Mouse (Mus musculus): Measurements from ENCODE around the gene Ubap1l.

GRCm38 (mm10) chr9:65393606-65394005 is 32.8 kb downstream of the Ubap1l start:
- TF ChIP-seq CTCF (IDR thresholded peaks at IDR 0.05; ENCODE audit: extremely low read depth, insufficient read length, insufficient replicate concordance, low read depth, low read length) (no peak), POLR2A (IDR thresholded peaks at IDR 0.05; ENCODE audit: low read depth, low read length) (no peak)
